Mouse (Mus musculus): Measurements from ENCODE around the gene Zbtb38.

DNA sequence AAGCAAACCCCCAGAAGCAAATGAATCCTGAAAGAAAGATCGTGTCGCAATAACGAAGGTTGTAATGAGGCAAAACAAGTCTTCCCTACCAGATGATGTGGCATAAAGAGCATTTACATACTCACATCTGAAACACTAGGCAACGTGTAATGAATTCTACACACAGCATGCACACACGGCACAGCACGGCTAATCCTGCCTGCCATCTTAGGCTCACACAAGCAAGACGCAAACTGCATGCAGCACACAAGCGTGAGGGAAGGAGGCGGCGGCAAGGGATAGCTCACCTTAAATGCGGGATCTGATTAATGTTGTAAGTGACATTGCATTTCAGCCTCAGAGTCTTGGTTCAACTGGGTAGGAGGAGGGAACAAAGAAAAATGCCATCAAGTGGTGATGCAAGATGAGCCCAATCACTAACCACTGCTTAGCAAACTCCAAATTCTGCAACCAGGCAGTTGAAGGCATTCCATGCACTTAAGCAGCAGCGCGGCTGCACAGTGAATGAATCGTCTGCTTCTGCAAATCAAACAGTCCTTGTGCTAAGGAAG, 20.6 kb downstream of the Zbtb38 start:
- TF ChIP-seq CTCF (IDR thresholded peaks at IDR 0.05; ENCODE audit: borderline replicate concordance, extremely low read depth, insufficient read depth, insufficient read length) (no peak), POLR2A (IDR thresholded peaks at IDR 0.05; ENCODE audit: borderline replicate concordance, extremely low read depth, insufficient read depth, insufficient read length, poor library complexity, severe bottlenecking) (peak; percentile 39; the same call in 1 of the 2 replicates)

All from brain, embryonic 14.5 days (tissue).